Mouse (Mus musculus) cerebellum, postnatal 14 days (tissue): ENCODE results near the gene Tle2.

ENCODE experiments used
- DNase-seq, 2 experiments: peaks; one replicate each; pipeline ENCODE4 v3.0.0; 2021; ENCODE audit warnings: mixed read lengths in 2 of 2

Gene Tle2

GRCm38 (mm10) chr10:81605974-81606751 is 31.8 kb downstream of the Tle2 start, which contains the start of gene BC025920:
TSS of gene BC025920 (plus strand) at chr10:81606270.
- DNase-seq = peak; percentile 94

- DNase-seq = peak in 1 of 2 experiments; percentile 63
These were observed 33.9 kb downstream of the Tle2 start for GRCm38 (mm10) chr10:81608308-81608707.

- DNase-seq = no peak
These were observed 38.4 kb downstream of the Tle2 start for GRCm38 (mm10) chr10:81612779-81613178.

DNA sequence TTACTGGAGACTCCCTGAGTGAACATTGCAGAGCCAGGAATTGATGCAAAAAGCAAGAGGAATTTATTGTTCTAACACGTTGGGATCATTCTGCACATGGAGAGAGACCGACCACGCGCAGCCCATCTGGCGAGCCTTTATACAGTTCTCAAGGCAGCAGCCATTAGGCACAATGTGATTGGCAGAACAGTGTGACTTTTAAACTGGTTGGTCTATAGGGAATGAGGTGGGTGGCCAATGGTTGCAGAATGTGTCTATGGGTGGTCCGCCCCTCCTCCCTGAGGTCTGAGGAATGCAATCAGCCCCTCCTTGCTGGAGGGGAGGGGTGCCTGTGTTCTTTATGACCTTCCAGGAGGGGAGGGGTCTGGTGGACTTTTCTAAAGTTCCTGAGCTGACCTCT is 41.1 kb downstream of the Tle2 start:
- DNase-seq = no peak

GRCm38 (mm10) chr10:81619976-81620375 is 45.6 kb downstream of the Tle2 start:
- no peak for DNase-seq

DNA sequence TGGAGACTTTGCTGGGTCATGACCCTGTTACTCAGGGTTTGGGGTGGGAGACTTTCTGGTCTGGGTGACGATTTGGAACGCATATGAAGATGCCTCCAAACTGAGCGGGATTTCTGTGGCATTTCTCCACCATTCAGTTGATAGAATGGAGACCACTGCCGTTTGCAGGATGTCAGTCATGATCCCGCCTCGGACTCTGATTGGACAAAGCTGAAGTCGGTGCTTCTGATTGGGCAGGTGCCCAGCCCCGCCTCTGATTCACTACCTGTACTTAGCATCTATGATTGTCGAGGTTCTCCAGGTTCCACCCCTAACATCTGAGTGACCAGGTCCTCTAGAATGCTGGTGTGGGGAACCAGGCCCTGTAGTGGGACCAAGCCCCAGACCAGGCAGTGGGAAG is 46.4 kb downstream of the Tle2 start:
- no peak for DNase-seq

DNA sequence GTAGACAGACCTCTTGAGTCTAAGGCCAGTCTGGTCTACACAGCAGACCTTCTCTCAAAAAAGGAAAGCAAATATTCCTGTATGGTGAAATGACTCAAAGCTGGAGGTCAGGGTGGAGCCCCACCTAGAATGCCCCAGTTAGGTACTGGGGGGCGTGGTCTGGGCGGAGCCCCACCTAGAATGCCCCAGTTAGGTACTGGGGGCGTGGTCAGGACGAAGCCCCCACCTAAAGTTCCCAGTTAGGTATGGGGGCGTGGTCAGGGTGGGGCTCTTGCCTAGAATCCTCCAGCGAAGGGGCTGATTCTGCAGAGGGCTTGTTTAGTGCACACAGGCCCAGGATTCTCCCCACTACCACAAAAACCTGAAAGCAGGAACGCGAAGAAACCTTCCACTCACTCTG is 49.1 kb downstream of the Tle2 start:
- no peak for DNase-seq

GRCm38 (mm10) chr10:81626101-81626993 is 52.0 kb downstream of the Tle2 start:
- peak in 1 of 2 experiments; percentile 42 for DNase-seq

DNA sequence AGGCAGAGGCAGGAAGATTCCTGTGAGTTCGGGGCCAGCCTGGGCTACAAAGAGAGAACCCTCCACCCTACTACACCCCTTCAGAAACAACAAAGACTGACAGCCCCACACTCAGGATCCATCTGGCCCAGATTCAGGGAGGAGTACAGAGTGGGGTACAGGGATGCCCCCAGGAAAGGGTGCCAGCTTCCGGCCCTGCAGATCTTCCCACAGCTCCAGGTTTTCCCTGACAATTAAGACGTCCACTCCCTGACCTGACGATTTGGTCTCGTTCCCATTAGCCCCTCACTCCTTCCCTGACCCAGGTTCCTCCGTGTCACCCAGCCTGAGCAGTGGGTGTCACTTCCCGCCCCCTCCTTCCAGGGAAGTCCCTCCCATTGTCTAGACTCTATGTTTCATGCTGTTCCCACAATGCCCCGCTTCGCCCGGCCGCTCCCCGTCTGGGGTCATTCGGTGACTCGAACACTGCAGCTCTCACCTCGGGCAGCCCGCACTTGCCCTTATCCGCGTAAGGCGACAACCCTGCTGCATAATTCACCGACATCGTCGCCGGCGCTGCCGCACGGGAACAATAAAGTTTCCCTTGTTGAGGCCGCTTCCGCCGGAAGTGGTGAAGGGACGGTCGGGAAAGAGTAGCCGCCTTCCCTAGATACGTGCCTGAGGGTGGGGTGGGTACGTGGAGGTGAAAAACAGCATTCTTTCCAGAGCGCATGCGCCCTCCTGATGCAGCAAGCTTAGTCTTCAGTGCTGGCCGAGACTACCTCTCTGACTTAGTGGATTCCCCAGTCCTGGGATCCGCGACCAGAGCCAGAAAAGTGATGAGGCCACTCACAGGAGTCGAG is 52.9 kb downstream of the Tle2 start, which contains the start of gene Sirt6:
Gene Sirt6 (minus strand): TSS at position 804 of the 842 bp plus-strand sequence.
- peak; percentile 94 for DNase-seq

DNA sequence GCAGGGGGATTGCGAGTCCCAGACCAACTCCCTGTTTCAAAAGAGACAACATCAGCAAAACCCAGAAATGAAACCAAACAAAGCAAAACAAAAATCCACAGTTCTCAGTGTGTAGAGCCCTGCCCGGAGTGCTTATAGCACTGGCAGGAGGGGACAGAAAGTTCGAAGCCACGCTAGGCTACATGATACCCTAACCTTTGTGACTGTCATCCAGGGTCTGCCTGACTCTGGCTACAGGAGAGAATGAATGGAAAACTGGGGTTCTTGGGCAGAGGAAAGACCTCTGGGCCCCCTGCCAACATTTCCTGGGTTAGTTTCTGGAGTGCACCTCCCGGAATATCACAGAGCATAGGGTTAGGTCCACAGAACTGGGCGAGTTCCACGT is 53.5 kb downstream of the Tle2 start:
- peak; percentile 61 to 71 for DNase-seq

GRCm38 (mm10) chr10:81628390-81628789 is 54.0 kb downstream of the Tle2 start, which contains the start of gene Ankrd24:
TSS of gene Ankrd24 (plus strand) at chr10:81628540.
- DNase-seq = no peak

GRCm38 (mm10) chr10:81633253-81634099 is 59.1 kb downstream of the Tle2 start:
- peak; percentile 68 to 75 for DNase-seq

DNA sequence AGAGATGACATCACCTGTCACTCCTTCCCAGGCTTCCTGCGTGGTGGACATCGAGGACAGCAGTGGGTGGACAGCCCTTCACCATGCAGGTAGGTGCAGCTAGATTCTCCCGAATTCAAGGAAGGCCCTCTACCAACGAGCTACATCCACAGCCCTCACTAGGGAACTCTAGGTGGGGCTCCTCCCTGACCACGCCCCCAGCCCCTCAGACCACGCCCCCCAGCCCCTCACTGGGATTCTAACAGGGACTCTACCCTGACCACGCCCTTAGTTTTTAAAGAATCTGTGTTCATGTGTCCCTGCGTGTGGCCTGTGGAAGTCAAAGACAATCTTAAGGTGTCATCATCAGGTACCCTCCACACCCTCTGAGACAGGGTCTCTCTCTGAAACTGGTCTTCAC is 62.0 kb downstream of the Tle2 start:
- no peak for DNase-seq

- DNase-seq = no peak
These were observed 63.7 kb downstream of the Tle2 start for GRCm38 (mm10) chr10:81638101-81638500.
